Mouse (Mus musculus) frontal cortex, adult (tissue): ENCODE data around the gene Inf2.

ENCODE experiments used
- ATAC-seq: cut with Nextera tagmentation; 2 replicates; pipeline ENCODE4 v1.9.2; 2017; ENCODE audit warnings: mild to moderate bottlenecking, moderate library complexity, mixed read lengths; ENCODE audit not compliant: low TSS enrichment

Gene Inf2

GRCm38 (mm10) chr12:112595626-112596025, 7.0 kb downstream of the Inf2 start:
- ATAC-seq, result peak; percentile 36

GRCm38 (mm10) chr12:112596454-112596853, 7.9 kb downstream of the Inf2 start:
- no peak for ATAC-seq

GRCm38 (mm10) chr12:112596891-112597500, 8.4 kb downstream of the Inf2 start:
- ATAC-seq, result no peak

GRCm38 (mm10) chr12:112597618-112598017, 9.0 kb downstream of the Inf2 start:
- no peak for ATAC-seq

GRCm38 (mm10) chr12:112599198-112599597, 10.6 kb downstream of the Inf2 start:
- no peak for ATAC-seq

GRCm38 (mm10) chr12:112599942-112600611, 11.5 kb downstream of the Inf2 start:
- no peak for ATAC-seq

- ATAC-seq, result no peak
Measured at GRCm38 (mm10) chr12:112604022-112604421, 15.4 kb downstream of the Inf2 start.

DNA sequence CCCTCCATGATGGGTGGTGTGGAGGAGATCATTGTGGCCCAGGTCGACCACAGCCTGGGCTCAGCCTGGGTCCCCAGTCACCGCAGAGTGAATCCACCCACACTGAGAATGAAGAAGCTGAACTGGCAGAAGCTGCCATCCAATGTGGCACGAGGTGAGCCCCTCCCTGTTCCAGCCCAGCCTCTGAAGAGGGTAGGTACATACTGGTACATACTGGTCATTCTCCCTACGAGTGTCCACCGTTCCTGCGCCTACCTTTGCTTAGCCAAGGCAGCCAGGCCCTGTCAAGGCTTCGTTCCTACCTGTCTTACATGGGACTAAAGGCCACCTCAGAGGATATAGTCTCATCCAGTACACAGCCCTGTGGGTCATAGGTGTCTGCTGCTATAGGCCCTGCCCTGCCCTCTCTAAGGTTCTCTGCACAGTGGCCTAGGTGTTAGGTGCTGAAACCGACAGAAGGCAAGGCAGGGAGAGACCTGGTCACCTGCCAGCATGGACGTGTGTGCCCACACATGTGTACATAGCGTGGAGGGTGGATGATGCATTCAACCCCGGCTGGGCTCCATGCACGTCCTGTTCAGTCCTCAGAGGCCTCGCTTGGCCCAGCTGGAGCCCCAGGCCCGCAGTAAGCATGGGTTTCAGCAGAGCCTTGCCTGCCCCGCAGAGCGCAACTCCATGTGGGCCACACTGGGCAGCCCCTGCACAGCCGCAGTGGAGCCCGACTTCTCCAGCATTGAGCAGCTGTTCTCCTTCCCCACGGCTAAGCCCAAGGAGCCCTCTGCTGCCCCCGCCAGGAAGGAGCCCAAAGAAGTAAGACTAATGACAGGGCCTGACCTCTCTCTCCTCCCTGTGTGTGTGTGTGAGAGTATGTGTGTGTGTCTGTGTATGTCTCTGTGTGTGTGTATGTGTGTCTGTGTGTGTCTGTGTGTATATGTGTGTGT, 16.4 kb downstream of the Inf2 start:
- peak; percentile 54 for ATAC-seq

DNA sequence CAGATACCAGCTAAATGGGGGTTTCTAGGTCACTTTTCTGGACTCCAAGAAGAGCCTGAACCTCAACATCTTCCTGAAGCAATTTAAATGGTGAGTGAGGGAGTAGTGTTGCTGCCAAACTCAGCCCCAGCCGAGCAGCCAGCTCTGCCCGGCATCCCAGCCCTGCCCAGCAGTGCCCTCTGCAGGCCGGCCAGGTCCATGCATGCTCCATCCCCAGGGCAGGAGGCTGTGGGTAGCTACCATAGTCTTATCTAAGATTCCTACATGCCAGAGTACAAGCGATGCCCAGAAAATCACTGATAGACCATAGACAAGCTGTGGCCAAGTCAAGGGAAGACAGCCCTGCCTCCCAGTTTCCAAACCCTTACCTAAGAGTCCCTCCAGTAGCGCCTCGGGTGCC, 17.2 kb downstream of the Inf2 start:
- peak; percentile 79 for ATAC-seq

- ATAC-seq, result no peak
Measured at GRCm38 (mm10) chr12:112606998-112607397, 18.4 kb downstream of the Inf2 start.

- ATAC-seq, result no peak
Measured at GRCm38 (mm10) chr12:112609031-112609430, 20.4 kb downstream of the Inf2 start.

- ATAC-seq, result no peak
Measured at GRCm38 (mm10) chr12:112616668-112617067, 28.1 kb downstream of the Inf2 start.

- ATAC-seq, result peak; percentile 58
Measured at GRCm38 (mm10) chr12:112617184-112617583, 28.6 kb downstream of the Inf2 start.

GRCm38 (mm10) chr12:112617898-112618380, 29.4 kb downstream of the Inf2 start:
- ATAC-seq, result peak; percentile 29

- no peak for ATAC-seq
Measured at GRCm38 (mm10) chr12:112618981-112619685, 30.5 kb downstream of the Inf2 start.

GRCm38 (mm10) chr12:112619686-112620353, 31.2 kb downstream of the Inf2 start, which contains the start of gene Adssl1:
Adssl1 (plus strand) TSS chr12:112620045.
- peak; percentile 2; the same call in 1 of the 2 replicates for ATAC-seq

DNA sequence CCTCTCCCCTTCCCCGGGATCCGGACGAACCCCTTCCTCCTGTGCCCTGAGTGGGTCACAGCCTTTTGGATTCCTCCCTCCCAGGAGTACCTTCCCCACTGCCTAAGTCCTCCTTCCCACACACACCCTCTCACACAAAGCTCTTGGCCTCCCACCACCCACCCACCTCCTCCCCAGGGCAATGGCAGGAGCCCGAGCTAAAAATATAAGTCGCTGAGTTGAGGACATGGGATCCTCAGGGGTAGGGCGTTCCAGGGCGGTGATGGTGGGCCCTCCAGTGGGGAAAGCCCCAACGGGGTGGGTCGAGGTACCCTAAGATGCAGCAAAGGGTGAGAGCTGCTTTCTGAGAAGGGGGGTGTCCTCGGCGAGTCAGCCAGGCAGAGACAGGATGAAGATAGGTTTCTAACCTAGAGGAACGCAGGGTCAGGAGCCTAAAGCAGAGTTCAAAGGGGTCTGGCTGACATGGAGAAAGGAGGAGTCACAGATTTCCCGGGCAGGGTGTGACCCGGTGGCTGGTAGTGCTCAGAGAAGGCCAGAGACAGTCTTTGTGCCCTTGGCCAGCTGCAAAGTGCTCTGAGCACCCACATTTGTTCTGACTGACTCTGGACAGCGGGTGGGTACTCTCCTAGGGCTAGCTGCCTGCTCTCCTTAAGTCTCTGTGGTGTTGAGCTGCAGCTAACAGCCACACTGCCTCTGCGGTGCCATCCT, 31.9 kb downstream of the Inf2 start:
- no peak for ATAC-seq

DNA sequence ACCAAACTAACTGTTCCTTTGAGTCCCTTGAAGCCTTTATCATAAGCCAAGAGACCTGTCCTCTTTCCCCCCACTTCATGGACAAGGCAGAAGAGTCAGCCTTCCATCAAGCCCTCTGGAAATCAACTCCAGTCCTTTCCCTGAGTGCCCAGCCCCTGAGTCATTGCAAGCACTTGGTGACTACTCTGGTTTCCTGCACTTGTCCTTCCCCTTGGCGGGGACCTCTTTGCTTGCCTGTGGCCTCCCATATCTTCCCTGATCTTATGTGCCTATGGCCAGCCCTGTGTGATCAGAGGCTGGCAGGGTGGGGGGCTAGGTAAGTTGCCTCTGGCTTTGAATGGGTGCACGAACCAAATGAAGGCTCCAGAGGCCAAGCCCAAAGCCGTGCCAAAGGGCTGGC, 33.3 kb downstream of the Inf2 start:
- no peak for ATAC-seq

DNA sequence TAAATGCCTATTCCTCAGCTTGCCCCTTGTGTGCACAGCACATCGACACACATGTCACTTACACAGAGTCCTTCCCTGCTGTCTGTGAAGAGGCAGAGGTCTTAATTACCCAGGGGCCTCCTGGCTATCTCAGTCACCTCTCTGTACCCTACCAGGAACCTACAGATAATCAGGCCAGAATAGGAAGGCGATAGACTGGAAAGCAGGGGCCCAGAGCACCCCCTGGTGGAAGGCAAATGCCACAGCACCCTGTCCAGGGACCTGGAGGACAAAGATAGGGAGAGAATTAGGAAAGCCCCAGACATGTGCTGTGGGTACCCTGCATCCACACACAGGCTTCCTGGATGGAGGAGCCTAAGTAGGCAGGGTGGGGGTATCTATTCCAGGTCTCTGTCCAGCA, 35.2 kb downstream of the Inf2 start:
- peak; percentile 35 for ATAC-seq

- no peak for ATAC-seq
Measured at GRCm38 (mm10) chr12:112625700-112626099, 37.1 kb downstream of the Inf2 start.
